Mouse (Mus musculus): ENCODE results near the gene Hpdl.

DNA sequence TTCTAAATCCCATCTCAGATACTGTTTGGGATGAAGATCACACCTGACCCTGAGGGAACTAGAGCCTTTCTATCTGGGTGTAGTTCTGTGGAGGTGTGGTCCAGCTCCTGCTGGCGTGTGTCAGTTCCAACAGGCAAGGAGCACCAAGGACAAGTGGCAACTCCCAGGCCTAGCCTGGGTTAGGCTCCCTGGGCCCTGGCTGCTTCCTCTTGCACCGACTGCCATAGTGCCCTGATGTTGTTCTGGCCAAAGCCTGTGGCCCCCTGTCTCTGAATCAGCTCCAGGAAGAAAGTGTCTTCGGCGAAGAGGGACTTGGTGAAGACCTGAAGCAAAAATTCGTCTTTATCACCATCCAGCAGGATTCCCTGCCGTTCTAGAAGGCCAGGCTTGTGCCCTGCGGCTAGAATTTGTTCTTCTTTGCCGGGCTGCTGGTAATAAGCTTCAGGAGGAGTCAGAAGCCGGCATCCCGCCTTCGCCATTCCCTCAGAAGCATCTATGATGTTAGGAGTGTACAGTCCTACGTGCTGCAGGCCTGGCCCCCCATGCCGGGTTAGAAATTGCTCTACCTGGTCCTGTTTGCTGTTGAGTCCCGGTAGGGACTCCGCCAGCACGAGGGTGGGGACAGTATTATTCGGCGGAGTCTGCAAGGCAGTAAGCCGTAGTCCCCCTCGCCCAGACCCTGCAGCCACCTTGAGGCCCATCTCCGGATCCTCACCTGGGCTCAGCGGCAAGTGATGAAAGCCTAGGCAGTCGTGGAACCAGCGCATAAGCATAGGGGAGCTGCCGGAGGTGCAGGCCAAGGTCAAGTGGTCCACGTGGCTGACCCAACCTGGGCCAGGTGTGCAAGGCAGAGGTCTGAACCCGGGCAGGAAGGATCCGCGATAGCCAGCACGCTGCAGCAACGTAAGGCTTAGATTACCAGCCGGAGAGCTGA, 1.3 kb downstream of the Hpdl start:
- TF ChIP-seq CTCF (IDR thresholded peaks at IDR 0.05; ENCODE audit: borderline replicate concordance, control insufficient read depth, extremely low read depth, insufficient read depth, low read length, poor library complexity) (no peak), POLR2A (IDR thresholded peaks at IDR 0.05; ENCODE audit: control insufficient read depth, extremely low read depth, insufficient read depth, low read length, poor library complexity) (no peak)

All from thymus, adult 2 months (tissue).